Mouse (Mus musculus): ENCODE measurements around the gene Sstr2.

Gene Sstr2

GRCm38 (mm10) chr11:113611664-113612611, 7.2 kb upstream of the Sstr2 start:
- CTCF ChIA-PET = interaction anchor here (0.5 to 4.7 kb wide), 83 partner anchors 8 to 455 kb away, joined by 3 to 51 read pairs (median 3); partner anchors contain the start of genes D11Wsu47e (in 1 of the 4), Fam104a (in 1 of the 4) and Sdk2 (in 1 of the 4)

GRCm38 (mm10) chr11:113614476-113614875, 4.7 kb upstream of the Sstr2 start:
- CTCF ChIA-PET = interaction anchor here (0.5 to 3.8 kb wide), 12 partner anchors 13 to 440 kb away, joined by 3 to 35 read pairs (median 3); no protein-coding TSS in a partner anchor
- POLR2A ChIA-PET = interaction anchor here in 3 of 4 experiments (0.9 to 1.7 kb wide), 6 partner anchors 15 to 413 kb away, joined by 3 to 4 read pairs (median 3); no protein-coding TSS in a partner anchor

More at GRCm38 (mm10) chr11:113611664-113612611, 7.2 kb upstream of the Sstr2 start:
- POLR2A ChIA-PET = interaction anchor here (0.5 to 2.0 kb wide), 22 partner anchors 9 to 437 kb away, joined by 3 to 12 read pairs (median 3); no protein-coding TSS in a partner anchor

- CTCF ChIA-PET = interaction anchor here (0.5 to 3.3 kb wide), 85 partner anchors 11 to 1474 kb away, joined by 3 to 25 read pairs (median 4); partner anchors contain the start of genes Rab37 (in 1 of the 4) and Sox9 (in 1 of the 4)
- POLR2A ChIA-PET = interaction anchor here (0.6 to 3.5 kb wide), 54 partner anchors 7 to 954 kb away, joined by 3 to 30 read pairs (median 4); partner anchors contain the start of genes Cpsf4l (in 3 of the 4), Cdc42ep4 (in 1 of the 4), D11Wsu47e (in 1 of the 4) and Fam104a (in 1 of the 4)
Observed at GRCm38 (mm10) chr11:113617132-113617911, 1.8 kb upstream of the Sstr2 start.

- POLR2A ChIA-PET = interaction anchor here (0.6 to 3.5 kb wide), 58 partner anchors 10 to 953 kb away, joined by 3 to 30 read pairs (median 4); partner anchors contain the start of genes Cpsf4l (in 2 of the 4), Cdc42ep4 (in 1 of the 4), D11Wsu47e (in 1 of the 4) and Fam104a (in 1 of the 4)
- CTCF ChIA-PET = interaction anchor here (0.5 to 3.3 kb wide), 80 partner anchors 10 to 836 kb away, joined by 3 to 25 read pairs (median 4); partner anchors contain the start of genes Cog1 (in 1 of the 4), Slc39a11 (in 1 of the 4) and Sox9 (in 1 of the 4)
Observed at GRCm38 (mm10) chr11:113618303-113618671, 855 bp upstream of the Sstr2 start.

GRCm38 (mm10) chr11:113619420-113620080, 408 bp downstream of the Sstr2 start:
- POLR2A ChIA-PET = interaction anchor here (0.5 to 3.5 kb wide), 33 partner anchors 12 to 747 kb away, joined by 3 to 30 read pairs (median 4); partner anchors contain the start of genes Cdc42ep4 (in 1 of the 4), Cpsf4l (in 1 of the 4) and Slc39a11 (in 1 of the 4)
- CTCF ChIA-PET = interaction anchor here in 3 of 4 experiments (0.6 to 3.3 kb wide), 11 partner anchors 8 to 322 kb away, joined by 3 to 19 read pairs (median 7); partner anchors contain the start of genes Cog1 (in 1 of the 3) and Slc39a11 (in 1 of the 3)

GRCm38 (mm10) chr11:113621001-113621400, 1.9 kb downstream of the Sstr2 start:
- POLR2A ChIA-PET = interaction anchor here in 2 of 4 experiments (0.7 to 1.1 kb wide), 3 partner anchors 10 to 71 kb away, joined by 3 read pairs; no protein-coding TSS in a partner anchor
- CTCF ChIA-PET = interaction anchor here in 3 of 4 experiments (0.6 to 1.5 kb wide), 5 partner anchors 60 to 449 kb away, joined by 3 to 11 read pairs (median 4); no protein-coding TSS in a partner anchor

- POLR2A ChIA-PET = interaction anchor here in 2 of 4 experiments (0.5 to 0.8 kb wide), 2 partner anchors 164 to 188 kb away, joined by 3 to 6 read pairs; no protein-coding TSS in a partner anchor
- CTCF ChIA-PET = interaction anchor here in 2 of 4 experiments (0.7 to 1.5 kb wide), 2 partner anchors 123 to 829 kb away, joined by 3 to 4 read pairs; no protein-coding TSS in a partner anchor
Observed at GRCm38 (mm10) chr11:113622028-113622427, 2.9 kb downstream of the Sstr2 start.

- CTCF ChIA-PET = interaction anchor here in 2 of 4 experiments (0.9 to 1.0 kb wide), 2 partner anchors 327 to 331 kb away, joined by 3 read pairs; no protein-coding TSS in a partner anchor
Observed at GRCm38 (mm10) chr11:113625437-113625836, 6.3 kb downstream of the Sstr2 start.

GRCm38 (mm10) chr11:113627785-113628184, 8.6 kb downstream of the Sstr2 start:
- CTCF ChIA-PET = interaction anchor here (0.5 to 2.4 kb wide), 46 partner anchors 10 to 463 kb away, joined by 3 to 25 read pairs (median 4); partner anchors contain the start of gene Sstr2 (in 1 of the 4)

More at GRCm38 (mm10) chr11:113625437-113625836, 6.3 kb downstream of the Sstr2 start:
- POLR2A ChIA-PET = no interaction called here

GRCm38 (mm10) chr11:113630642-113631041, 11.5 kb downstream of the Sstr2 start:
- ChIA-PET POLR2A (interaction anchor here in 3 of 4 experiments (0.6 to 1.3 kb wide), 6 partner anchors 12 to 429 kb away, joined by 3 to 5 read pairs (median 3); no protein-coding TSS in a partner anchor), CTCF (interaction anchor here (0.5 to 3.5 kb wide), 23 partner anchors 11 to 1405 kb away, joined by 3 to 20 read pairs (median 5); partner anchors contain the start of genes Sstr2 (in 2 of the 4) and Cog1 (in 1 of the 4))

More at GRCm38 (mm10) chr11:113627785-113628184, 8.6 kb downstream of the Sstr2 start:
- POLR2A ChIA-PET = interaction anchor here in 3 of 4 experiments (0.6 to 1.5 kb wide), 8 partner anchors 9 to 846 kb away, joined by 3 to 7 read pairs (median 4); no protein-coding TSS in a partner anchor

GRCm38 (mm10) chr11:113631302-113631701, 12.2 kb downstream of the Sstr2 start:
- CTCF ChIA-PET = interaction anchor here (0.5 to 3.5 kb wide), 28 partner anchors 13 to 1406 kb away, joined by 3 to 20 read pairs (median 4); partner anchors contain the start of genes D11Wsu47e (in 1 of the 4) and Sstr2 (in 1 of the 4)
- POLR2A ChIA-PET = interaction anchor here in 3 of 4 experiments (0.6 to 1.3 kb wide), 6 partner anchors 15 to 430 kb away, joined by 3 to 5 read pairs (median 4); no protein-coding TSS in a partner anchor

- CTCF ChIA-PET = interaction anchor here (0.6 to 3.5 kb wide), 21 partner anchors 14 to 467 kb away, joined by 3 to 20 read pairs (median 3); partner anchors contain the start of gene Sstr2 (in 1 of the 4)
- POLR2A ChIA-PET = interaction anchor here in 3 of 4 experiments (0.8 to 1.0 kb wide), 4 partner anchors 21 to 335 kb away, joined by 3 to 5 read pairs (median 3); no protein-coding TSS in a partner anchor
Observed at GRCm38 (mm10) chr11:113631862-113632261, 12.7 kb downstream of the Sstr2 start.

- POLR2A ChIA-PET = interaction anchor here in 2 of 4 experiments (0.9 to 1.0 kb wide), 5 partner anchors 15 to 183 kb away, joined by 3 to 4 read pairs (median 3); partner anchors contain the start of gene Cpsf4l (in 1 of the 2)
- CTCF ChIA-PET = interaction anchor here (0.8 to 3.5 kb wide), 11 partner anchors 14 to 457 kb away, joined by 3 to 14 read pairs (median 4); partner anchors contain the start of gene Sstr2 (in 1 of the 4)
Observed at GRCm38 (mm10) chr11:113632303-113632702, 13.2 kb downstream of the Sstr2 start.

- CTCF ChIA-PET = interaction anchor here in 3 of 4 experiments (0.5 to 2.5 kb wide), 4 partner anchors 21 to 439 kb away, joined by 3 to 7 read pairs (median 4); no protein-coding TSS in a partner anchor
Observed at GRCm38 (mm10) chr11:113633398-113633797, 14.3 kb downstream of the Sstr2 start.

GRCm38 (mm10) chr11:113634699-113635121, 15.6 kb downstream of the Sstr2 start:
- ChIA-PET POLR2A (no interaction called here), CTCF (interaction anchor here in 2 of 4 experiments (0.6 kb wide), 2 partner anchors 309 to 468 kb away, joined by 3 to 4 read pairs; no protein-coding TSS in a partner anchor)

More at GRCm38 (mm10) chr11:113633398-113633797, 14.3 kb downstream of the Sstr2 start:
- POLR2A ChIA-PET = interaction anchor here in 1 of 4 experiments (0.9 to 1.0 kb wide), 4 partner anchors 16 to 184 kb away, joined by 3 to 4 read pairs (median 3); partner anchors contain the start of gene Cpsf4l

Data from embryonic stem cell, embryonic (primary cell).